Comparison of ENCODE assay signal across 8 mouse cellular contexts in the genomic region with DNA sequence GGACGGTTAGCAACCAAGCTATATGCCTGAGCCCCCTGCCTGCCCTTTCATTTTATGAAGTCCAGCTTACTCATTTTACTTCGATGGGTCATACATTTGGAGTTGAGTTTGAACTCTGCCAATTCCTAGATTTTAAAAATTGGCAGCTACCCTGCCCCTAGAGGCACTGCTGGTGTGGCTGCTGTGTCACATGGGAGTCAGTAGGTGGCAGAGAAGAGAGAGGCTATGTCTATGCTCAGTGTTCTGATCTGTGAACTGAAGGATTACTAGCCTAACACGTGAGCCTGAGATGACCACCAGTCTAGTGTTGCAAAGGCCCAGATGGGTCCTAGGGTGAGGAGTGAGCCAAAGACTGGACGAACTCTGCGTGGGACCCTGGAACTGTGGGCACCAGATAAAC. TPM values are rescaled to one million over a fixed set of nuclear protein-coding genes. Genes with fewer than 3 reads are reported as not detected.
DNase-seq lines count a peak whose midpoint lies in the region; ATAC-seq lines count a peak whose summit lies in the region.

No protein-coding gene starts in this region.

- no peak overlapping the region for H3K4me3 ChIP-seq in heart, embryonic 12.5 days

- ATAC-seq in heart, embryonic 12.5 days (ENCODE audit: insufficient number of reproducible peaks, low FRiP score) = no peak
- peak; percentile 36; the same call in 1 of the 2 replicates for ATAC-seq in megakaryocyte, adult 5-6 weeks (ENCODE audit: poor library complexity, severe bottlenecking)

- no peak overlapping the region for H3K4me2 ChIP-seq in heart, embryonic 12.5 days

- no peaks in the 10 kb centered on the region for H3K4me1 ChIP-seq in heart, embryonic 12.5 days (replicated peaks)

- DNase-seq in heart, postnatal 10 days = peak; percentile 36 to 52
- DNase-seq in CD4-positive helper T cell, adult 2 months (ENCODE audit: low read depth, low spot score) = peak; percentile 42
- DNase-seq in R1 (ENCODE audit: low read depth, low spot score) = peak; percentile 29
- DNase-seq in layer of hippocampus, adult 9-10 months (ENCODE audit: low spot score) = no peak
- DNase-seq in urinary bladder, postnatal 4 days (ENCODE audit: low spot score in 2 of 2) = no peak
- DNase-seq in right cerebral cortex, postnatal 4 days = no peak

- intact Hi-C loops in heart, postnatal 10 days (cut with DNase I) = loop anchor here (5.0 to 10.0 kb wide), 3 partner anchors 37 to 380 kb away; a partner anchor contains a TSS

- no peak overlapping the region for H3K9ac ChIP-seq in heart, embryonic 12.5 days

- H3K27ac ChIP-seq in heart, embryonic 12.5 days (ENCODE audit: poor library complexity, severe bottlenecking) = no peak overlapping the region

- H3K36me3 ChIP-seq in heart, embryonic 12.5 days = no peaks in the 10 kb centered on the region

- H3K9me3 ChIP-seq in heart, embryonic 12.5 days (replicated peaks) = no peaks in the 10 kb centered on the region

- H3K27me3 ChIP-seq in heart, embryonic 12.5 days (replicated peaks) = peaks cover 7% of the 10 kb centered on the region; the same call in 1 of the 2 replicates

- WGBS in heart, embryonic 12.5 days = 57% methylated on average over 5 of the region's 5 CpGs

RNA-seq across cellular contexts. Expression of a gene that starts 2.1 kb away (rescaled TPM):
- 10 to 100 TPM; 14.2 to 15.8 TPM for total RNA-seq in heart, postnatal 10 days (2021)
- polyA plus RNA-seq in heart, embryonic 12.5 days (2016; fragmentation: Nextera tagmentation; extraction: Ambion mirVana) = 4.1 and 4.2 TPM in 2 replicates
- total RNA-seq in megakaryocyte, adult 5-6 weeks (2015) = 10.8 and 11.1 TPM in 2 replicates
- 12.2 and 18.5 TPM in 2 replicates for total RNA-seq in megakaryocyte, adult 5-6 weeks (2017)

RNA-seq across cellular contexts. Expression of a gene that starts 18.2 kb away (rescaled TPM):
- total RNA-seq in heart, postnatal 10 days (2021) = 10 to 100 TPM in 1 of 2 experiments, 1 to 10 TPM in 1; 9.3 to 13.7 TPM
- polyA plus RNA-seq in heart, embryonic 12.5 days (2016; fragmentation: Nextera tagmentation; extraction: Ambion mirVana) = 5.8 and 6.9 TPM in 2 replicates
- 3.5 and 7.0 TPM in 2 replicates for total RNA-seq in megakaryocyte, adult 5-6 weeks (2015)
- total RNA-seq in megakaryocyte, adult 5-6 weeks (2017) = 4.9 and 14.4 TPM in 2 replicates

Comparison
In these comparisons a context has a peak if more than half of its experiments do, and no peak if none do; other contexts are left out.
1. DNase-seq: peak in heart, postnatal 10 days (2 of 2), CD4-positive helper T cell, adult 2 months (single experiment) and R1 (single experiment); none in layer of hippocampus, adult 9-10 months (single experiment), urinary bladder, postnatal 4 days (0 of 2) and right cerebral cortex, postnatal 4 days (single experiment).